26 mouse cellular contexts compared by ENCODE assay signal in genomic region chr9:31163327-31163726, GRCm38 (mm10). TPM values are rescaled to one million over a fixed set of nuclear protein-coding genes. Genes with fewer than 3 reads are reported as not detected.
A peak's percentile ranks its signal among the peaks of the same experiment; 100 is the strongest.
DNase-seq lines count a peak whose midpoint lies in the region; ATAC-seq and TF ChIP-seq lines count a peak whose summit lies in the region.
"Had no signal": no experiment of that assay in that cellular context is flagged by ENCODE, and none has a peak within 500 bp of the region (broad histone marks: within the 10 kb centered on the region; RNA-seq: fewer than 3 reads in every experiment).

No protein-coding gene starts in this region.

- intact Hi-C loops in gastrocnemius, adult 2 months (cut with DNase I), result loop anchor here (5.0 kb wide), 1 partner anchor 49 kb away; the partner anchor contains the start of gene Aplp2

- WGBS in midbrain, embryonic 13.5 days, result 89% methylated on average over 1 of the region's 1 CpGs
- WGBS in midbrain, embryonic 15.5 days, result 100% methylated on average over 1 of the region's 1 CpGs

- ATAC-seq in megakaryocyte, adult 5-6 weeks (ENCODE audit: poor library complexity, severe bottlenecking), result peak; percentile 62
- no peak for ATAC-seq in midbrain, embryonic 13.5 days
- no peak for ATAC-seq in midbrain, embryonic 15.5 days (replicated peaks)
- ATAC-seq: forebrain, embryonic 13.5 days; hindbrain, postnatal 0 days; intestine, embryonic 15.5 days; midbrain, embryonic 16.5 days had no signal

- H3K4me1 ChIP-seq in brown adipose tissue, adult 24 weeks (ENCODE audit: control insufficient read depth, insufficient read depth, insufficient read length, low read length), result peaks cover 4% of the 10 kb centered on the region; the same call in 1 of the 2 replicates
- no peaks in the 10 kb centered on the region for H3K4me1 ChIP-seq in midbrain, embryonic 13.5 days (replicated peaks)
- H3K4me1 ChIP-seq in midbrain, embryonic 15.5 days, result no peaks in the 10 kb centered on the region
- H3K4me1 ChIP-seq: forebrain, embryonic 13.5 days; hindbrain, embryonic 12.5 days; intestine, embryonic 15.5 days; limb, embryonic 10.5 days; limb, embryonic 15.5 days had no signal

- peaks cover 84% of the 10 kb centered on the region for H3K36me3 ChIP-seq in midbrain, embryonic 13.5 days
- peaks cover 50% of the 10 kb centered on the region for H3K36me3 ChIP-seq in midbrain, embryonic 15.5 days (replicated peaks)

- DNase-seq in gastrocnemius, adult 2 months, result no peak
- DNase-seq in gastrocnemius, adult 8-10 months (ENCODE audit: low spot score in 2 of 2), result no peak
- peak; percentile 53 for DNase-seq in 416B (ENCODE audit: low read depth)
- no peak for DNase-seq in cerebellum, adult 9-11 months
- DNase-seq: adrenal gland, postnatal 10 days; cerebellum, adult 18-20 months; cerebellum, postnatal 25 days; gastrocnemius, postnatal 25 days; heart, postnatal 14 days; kidney, postnatal 36 days; layer of hippocampus, adult 9-11 months; lung, embryonic 14.5 days; thymus, adult 2 months; thymus, postnatal 36 days had no signal

- H3K4me3 ChIP-seq in gastrocnemius, adult 2 months, result no peak overlapping the region
- H3K4me3 ChIP-seq in brown adipose tissue, adult 24 weeks (ENCODE audit: insufficient read depth, low read depth, low read length), result no peak overlapping the region
- H3K4me3 ChIP-seq in midbrain, embryonic 13.5 days (replicated peaks), result no peak overlapping the region
- no peak overlapping the region for H3K4me3 ChIP-seq in midbrain, embryonic 15.5 days
- H3K4me3 ChIP-seq: forebrain, embryonic 13.5 days; hindbrain, embryonic 12.5 days; intestine, embryonic 15.5 days; limb, embryonic 10.5 days; limb, embryonic 15.5 days had no signal

- H3K4me2 ChIP-seq in midbrain, embryonic 13.5 days (replicated peaks), result no peak overlapping the region
- H3K4me2 ChIP-seq in midbrain, embryonic 15.5 days, result no peak overlapping the region
- H3K4me2 ChIP-seq: forebrain, embryonic 13.5 days; hindbrain, embryonic 12.5 days; intestine, embryonic 15.5 days; limb, embryonic 15.5 days; lung, embryonic 14.5 days had no signal

- H3K9ac ChIP-seq in midbrain, embryonic 13.5 days (replicated peaks), result no peak overlapping the region
- H3K9ac ChIP-seq in midbrain, embryonic 15.5 days, result no peak overlapping the region
- H3K9ac ChIP-seq: forebrain, embryonic 13.5 days; hindbrain, embryonic 12.5 days; intestine, embryonic 15.5 days; limb, embryonic 15.5 days; liver, embryonic 14.5 days; lung, embryonic 14.5 days had no signal

- H3K9me3 ChIP-seq in midbrain, embryonic 13.5 days, result no peaks in the 10 kb centered on the region
- no peaks in the 10 kb centered on the region for H3K9me3 ChIP-seq in midbrain, embryonic 15.5 days
- H3K9me3 ChIP-seq: forebrain, embryonic 13.5 days; hindbrain, embryonic 12.5 days; intestine, embryonic 15.5 days; limb, embryonic 10.5 days; limb, embryonic 15.5 days had no signal

- H3K27ac ChIP-seq in gastrocnemius, adult 2 months, result peak overlapping the region; percentile 72
- peak overlapping the region; percentile 81 for H3K27ac ChIP-seq in brown adipose tissue, adult 24 weeks (replicated peaks; ENCODE audit: low read depth, low read length)
- no peak overlapping the region for H3K27ac ChIP-seq in midbrain, embryonic 13.5 days
- H3K27ac ChIP-seq in midbrain, embryonic 15.5 days, result no peak overlapping the region
- H3K27ac ChIP-seq: forebrain, embryonic 13.5 days; hindbrain, embryonic 12.5 days; hindbrain, postnatal 0 days; intestine, embryonic 15.5 days; limb, embryonic 10.5 days; limb, embryonic 15.5 days; liver, embryonic 14.5 days had no signal

- no peak for TF ChIP-seq CTCF in gastrocnemius, adult 2 months (IDR thresholded peaks at IDR 0.05)

- H3K27me3 ChIP-seq in midbrain, embryonic 13.5 days, result no peaks in the 10 kb centered on the region
- H3K27me3 ChIP-seq in midbrain, embryonic 15.5 days (replicated peaks), result no peaks in the 10 kb centered on the region
- H3K27me3 ChIP-seq: forebrain, embryonic 13.5 days; hindbrain, embryonic 12.5 days; intestine, embryonic 15.5 days; limb, embryonic 15.5 days had no signal

RNA-seq across cellular contexts. Expression of gene St14, which starts 31.7 kb away (rescaled TPM):
- total RNA-seq in gastrocnemius, adult 2 months (2021), result under 1 TPM in 1 of 2 experiments, not detected in 1; 0.08 TPM
- total RNA-seq in gastrocnemius, adult 8-10 months (2022), result not detected
- polyA plus RNA-seq in brown adipose tissue, adult 24 weeks (2012; ENCODE audit: insufficient read depth, insufficient read length, missing spikeins), result 0.71 TPM in 1 of 2 replicates, not detected in the other
- 1.4 and 4.3 TPM in 2 replicates for total RNA-seq in megakaryocyte, adult 5-6 weeks (2015)
- total RNA-seq in megakaryocyte, adult 5-6 weeks (2017), result 3.9 and 5.6 TPM in 2 replicates
- polyA plus RNA-seq in midbrain, embryonic 13.5 days (2015; fragmentation: Nextera tagmentation; extraction: Ambion mirVana), result 0.50 and 0.57 TPM in 2 replicates
- 0.89 and 1.1 TPM in 2 replicates for polyA plus RNA-seq in midbrain, embryonic 15.5 days (2015; fragmentation: Nextera tagmentation; extraction: Ambion mirVana)

RNA-seq across cellular contexts. Expression of gene Aplp2, which starts 48.3 kb away (rescaled TPM):
- total RNA-seq in gastrocnemius, adult 2 months (2021), result 100 to 1,000 TPM; 105 to 114 TPM
- total RNA-seq in gastrocnemius, adult 8-10 months (2022), result 100 to 1,000 TPM in 3 of 4 experiments, 10 to 100 TPM in 1; 91.3 to 137 (median 108) TPM
- polyA plus RNA-seq in brown adipose tissue, adult 24 weeks (2012; ENCODE audit: insufficient read depth, insufficient read length, missing spikeins), result 657 and 1,031 TPM in 2 replicates
- 68.9 and 88.0 TPM in 2 replicates for total RNA-seq in megakaryocyte, adult 5-6 weeks (2015)
- total RNA-seq in megakaryocyte, adult 5-6 weeks (2017), result 101 and 113 TPM in 2 replicates
- 233 and 270 TPM in 2 replicates for polyA plus RNA-seq in midbrain, embryonic 13.5 days (2015; fragmentation: Nextera tagmentation; extraction: Ambion mirVana)
- 326 and 328 TPM in 2 replicates for polyA plus RNA-seq in midbrain, embryonic 15.5 days (2015; fragmentation: Nextera tagmentation; extraction: Ambion mirVana)

Comparison
In these comparisons a context has a peak if more than half of its experiments do, and no peak if none do; other contexts are left out.
1. H3K27ac ChIP-seq: peak in gastrocnemius, adult 2 months (single experiment) and brown adipose tissue, adult 24 weeks (single experiment); none in midbrain, embryonic 13.5 days (single experiment) and midbrain, embryonic 15.5 days (single experiment).